Mouse (Mus musculus) heart, adult 9 months (tissue): ENCODE measurements around the gene Dock2.

ENCODE experiments used
- DNase-seq, 2 experiments: peaks; one replicate each; pipeline ENCODE4 v3.0.0; 2022; ENCODE audit warnings: low spot score in 2 of 2

Dock2 gene

GRCm38 (mm10) chr11:34195142-34195541 lies 588.5 kb downstream of the Dock2 start:
- no peak for DNase-seq

GRCm38 (mm10) chr11:34194158-34194941 lies 589.3 kb downstream of the Dock2 start:
- no peak for DNase-seq

GRCm38 (mm10) chr11:34193658-34194057 lies 590.0 kb downstream of the Dock2 start:
- DNase-seq: no peak

GRCm38 (mm10) chr11:34184266-34184665 lies 599.4 kb downstream of the Dock2 start:
- peak; percentile 22 to 33 for DNase-seq

DNA sequence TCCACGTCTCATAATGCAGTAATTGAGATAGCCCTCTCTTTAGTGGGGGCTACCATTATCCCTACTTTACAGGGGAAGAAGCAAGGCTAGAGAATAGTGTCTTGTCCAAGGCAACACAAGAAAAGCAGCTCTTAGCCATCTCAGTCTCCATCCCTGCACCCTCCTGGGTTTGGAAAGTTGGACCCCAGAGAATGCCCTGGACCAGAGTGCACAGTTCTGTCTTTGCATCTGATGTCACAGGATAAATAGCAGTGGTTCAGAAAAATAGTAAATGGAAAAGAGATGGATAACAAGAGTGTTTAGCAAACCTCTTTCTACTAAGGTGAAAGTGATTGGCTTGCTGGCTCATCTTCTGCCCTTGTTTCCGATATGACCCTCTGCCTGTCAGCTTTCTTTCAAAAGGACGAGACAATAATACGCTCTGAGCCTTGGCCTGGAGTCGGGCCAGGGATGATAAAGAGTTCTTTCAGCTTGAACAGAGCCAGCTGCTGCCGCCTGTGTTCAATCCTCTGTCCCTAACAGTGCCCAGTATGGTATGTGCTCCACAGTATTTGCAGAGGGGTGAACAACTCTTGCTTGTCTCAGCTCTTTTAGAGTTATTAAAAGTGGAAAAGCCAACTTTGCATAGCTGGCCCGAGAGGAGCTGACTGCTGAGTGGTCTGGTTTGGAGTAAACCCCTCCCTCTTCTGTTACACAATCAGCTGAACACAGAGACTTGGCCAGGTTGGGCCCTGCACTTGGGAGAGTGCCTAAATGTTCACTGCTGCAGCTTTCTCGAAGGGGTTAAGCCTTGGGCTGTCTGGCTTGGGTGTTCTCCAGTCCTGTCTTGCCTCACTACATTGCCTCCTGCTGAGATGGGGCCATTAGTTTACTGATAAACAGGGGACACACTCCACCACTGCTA lies 602.2 kb downstream of the Dock2 start:
- peak; percentile 63 to 77 for DNase-seq

DNA sequence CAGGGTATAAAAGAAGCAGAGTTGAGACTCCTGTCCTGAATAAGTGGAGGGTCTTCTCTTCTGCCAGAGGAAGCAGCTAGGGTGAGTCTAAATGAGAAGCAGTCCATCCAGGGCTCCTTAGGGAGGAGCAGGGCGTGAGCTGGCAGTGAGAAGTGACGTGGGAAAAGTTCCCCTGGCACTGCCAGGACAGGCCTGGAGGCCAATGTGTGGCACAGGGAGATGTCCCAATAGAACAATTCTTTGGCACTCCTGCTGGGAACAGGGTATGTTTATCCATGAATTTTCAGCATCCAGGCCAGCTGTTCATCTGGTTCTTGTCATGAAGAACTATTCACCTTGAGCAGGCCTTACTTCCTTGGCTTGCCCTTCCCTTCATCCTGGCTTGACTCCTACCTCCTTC lies 604.9 kb downstream of the Dock2 start:
- peak in 1 of 2 experiments; percentile 6 for DNase-seq
